Mouse (Mus musculus) forebrain, postnatal 0 days (tissue): ENCODE data around the gene Bhlhe40. TPM values are rescaled to one million over a fixed set of nuclear protein-coding genes. Genes with fewer than 3 reads are reported as not detected.

ENCODE experiments used
- ATAC-seq: fragments of 200-750 bp; cut with Nextera tagmentation; 2 replicates; pipeline ENCODE4 v1.8.0; 2017; ENCODE audit warnings: mild to moderate bottlenecking, moderate library complexity
- DNase-seq: peaks from one replicate; pipeline ENCODE4 v3.0.0-alpha.2; 2015
- H3K27ac ChIP-seq: fragments of 300-500 bp; sonication (generic); 2 replicates; pipeline ENCODE4 v1.5.1; 2014; ENCODE audit warnings: low read depth, mild to moderate bottlenecking, antibody characterized with exemption, low read length, moderate library complexity, mixed read lengths
- H3K27me3 ChIP-seq: fragments of 300-500 bp; sonication (generic); 2 replicates; pipeline ENCODE4 v1.6.1; 2014; ENCODE audit warnings: mild to moderate bottlenecking, low read length, mixed read lengths; ENCODE audit not compliant: insufficient read depth
- H3K36me3 ChIP-seq: fragments of 300-500 bp; sonication (generic); 2 replicates; pipeline ENCODE4 v1.6.1; 2014; ENCODE audit warnings: mild to moderate bottlenecking, moderate library complexity; ENCODE audit not compliant: insufficient read depth
- H3K4me1 ChIP-seq: fragments of 300-500 bp; sonication (generic); 2 replicates; pipeline ENCODE4 v1.6.1; 2014; ENCODE audit warnings: antibody characterized with exemption; ENCODE audit not compliant: insufficient read depth
- H3K4me2 ChIP-seq: fragments of 300-500 bp; sonication (generic); 2 replicates; pipeline ENCODE4 v1.6.1; 2014; ENCODE audit warnings: low read depth, mild to moderate bottlenecking, moderate library complexity
- H3K4me3 ChIP-seq: fragments of 300-500 bp; sonication (generic); 2 replicates; pipeline ENCODE4 v1.5.1; 2014; ENCODE audit warnings: low read depth, low read length, mixed read lengths
- H3K9ac ChIP-seq: fragments of 300-500 bp; sonication (generic); 2 replicates; pipeline ENCODE4 v1.6.1; 2014; ENCODE audit warnings: mild to moderate bottlenecking
- H3K9me3 ChIP-seq: fragments of 300-500 bp; sonication (generic); 2 replicates; pipeline ENCODE4 v1.6.1; 2016; ENCODE audit warnings: low read length
- CTCF ChIP-seq: sonication (generic); IDR thresholded peaks from 2 replicates; pipeline ENCODE4 v1.5.1; 2016; ENCODE audit warnings: antibody characterized with exemption, control low read depth, low read depth
- WGBS: fragments of 180-500 bp; shearing (Covaris S2); extraction: QIAGEN DNeasy Blood & Tissue Kit; methylation state at CpG from one replicate; pipeline ENCODE4 v1.1.7; 2014; 5-methylcytosine and 5-hydroxymethylcytosine counted together
- polyA plus RNA-seq: library from polyadenylated mRNA; unstranded; fragments of >200 nt; fragmentation: Nextera tagmentation; extraction: Ambion mirVana; gene quantifications from 2 replicates; pipeline ENCODE4 v1.2.1, GENCODE M21; 2015
- total RNA-seq: library from RNA; depleted of rRNA; stranded (reverse); fragments of >200 nt; gene quantifications from 2 replicates; pipeline ENCODE4 v1.2.3, GENCODE M21; 2014

Bhlhe40 gene
- total and polyA plus RNA-seq, 2 experiments from 2014 or later = 8.3 to 11.1 TPM

- Histone ChIP-seq H3K27ac (no peak overlapping the region), H3K36me3 (no peaks in the 10 kb centered on the region), H3K9me3 (no peaks in the 10 kb centered on the region), H3K27me3 (no peaks in the 10 kb centered on the region), H3K4me2 (no peak overlapping the region), H3K4me3 (no peak overlapping the region), H3K9ac (no peak overlapping the region), H3K4me1 (no peaks in the 10 kb centered on the region)
- no peak for DNase-seq
- ATAC-seq = no peak
- 68% methylated on average over 5 of the region's 5 CpGs for WGBS
- no peak for TF ChIP-seq CTCF
Observed at GRCm38 (mm10) chr6:108678227-108678626, 17.8 kb downstream of the Bhlhe40 start.

GRCm38 (mm10) chr6:108680503-108680902 is 20.1 kb downstream of the Bhlhe40 start:
- Histone ChIP-seq H3K27me3 (no peaks in the 10 kb centered on the region), H3K27ac (no peak overlapping the region), H3K4me3 (no peak overlapping the region), H3K9ac (no peak overlapping the region), H3K4me2 (no peak overlapping the region), H3K36me3 (no peaks in the 10 kb centered on the region), H3K9me3 (no peaks in the 10 kb centered on the region), H3K4me1 (no peaks in the 10 kb centered on the region)
- WGBS = 83% methylated on average over 7 of the region's 7 CpGs
- no peak for TF ChIP-seq CTCF
- ATAC-seq = no peak
- no peak for DNase-seq

- Histone ChIP-seq H3K27me3 (no peaks in the 10 kb centered on the region), H3K9ac (no peak overlapping the region), H3K4me3 (no peak overlapping the region), H3K4me2 (no peak overlapping the region), H3K4me1 (no peaks in the 10 kb centered on the region), H3K9me3 (no peaks in the 10 kb centered on the region), H3K27ac (no peak overlapping the region), H3K36me3 (no peaks in the 10 kb centered on the region)
- ATAC-seq (no peak), DNase-seq (no peak)
- 94% methylated on average over 4 of the region's 4 CpGs for WGBS
- no peak for TF ChIP-seq CTCF
Observed at GRCm38 (mm10) chr6:108681084-108681483, 20.7 kb downstream of the Bhlhe40 start.

GRCm38 (mm10) chr6:108683140-108683539 is 22.7 kb downstream of the Bhlhe40 start:
- no peaks in the 10 kb centered on the region for H3K9me3 ChIP-seq
- no peaks in the 10 kb centered on the region for H3K4me1 ChIP-seq
- H3K36me3 ChIP-seq = no peaks in the 10 kb centered on the region
- H3K4me3 ChIP-seq = no peak overlapping the region
- no peak for DNase-seq
- TF ChIP-seq CTCF = no peak
- no peak overlapping the region for H3K9ac ChIP-seq
- WGBS = 81% methylated on average over 1 of the region's 1 CpGs
- no peak for ATAC-seq
- no peak overlapping the region for H3K27ac ChIP-seq
- no peak overlapping the region for H3K4me2 ChIP-seq
- H3K27me3 ChIP-seq = no peaks in the 10 kb centered on the region

GRCm38 (mm10) chr6:108684430-108684829 is 24.0 kb downstream of the Bhlhe40 start:
- Histone ChIP-seq H3K36me3 (no peaks in the 10 kb centered on the region), H3K9me3 (no peaks in the 10 kb centered on the region), H3K9ac (no peak overlapping the region), H3K4me1 (no peaks in the 10 kb centered on the region), H3K27me3 (no peaks in the 10 kb centered on the region), H3K4me2 (no peak overlapping the region), H3K27ac (no peak overlapping the region), H3K4me3 (no peak overlapping the region)
- DNase-seq = no peak
- TF ChIP-seq CTCF = no peak
- WGBS = 90% methylated on average over 5 of the region's 5 CpGs
- no peak for ATAC-seq

GRCm38 (mm10) chr6:108685758-108686355 is 25.4 kb downstream of the Bhlhe40 start:
- ATAC-seq (no peak), DNase-seq (no peak)
- no peaks in the 10 kb centered on the region for H3K27me3 ChIP-seq
- no peaks in the 10 kb centered on the region for H3K4me1 ChIP-seq
- no peak overlapping the region for H3K9ac ChIP-seq
- WGBS = 64% methylated on average over 9 of the region's 9 CpGs
- no peak overlapping the region for H3K4me2 ChIP-seq
- H3K4me3 ChIP-seq = no peak overlapping the region
- no peak overlapping the region for H3K27ac ChIP-seq
- no peaks in the 10 kb centered on the region for H3K36me3 ChIP-seq
- no peak for TF ChIP-seq CTCF
- H3K9me3 ChIP-seq = no peaks in the 10 kb centered on the region

- no peak for ATAC-seq
- Histone ChIP-seq H3K27me3 (no peaks in the 10 kb centered on the region), H3K9me3 (no peaks in the 10 kb centered on the region), H3K9ac (no peak overlapping the region), H3K27ac (no peak overlapping the region), H3K4me1 (no peaks in the 10 kb centered on the region), H3K36me3 (no peaks in the 10 kb centered on the region), H3K4me3 (no peak overlapping the region), H3K4me2 (no peak overlapping the region)
- no peak for TF ChIP-seq CTCF
- no peak for DNase-seq
- 95% methylated on average over 3 of the region's 3 CpGs for WGBS
Observed at GRCm38 (mm10) chr6:108686930-108687329, 26.5 kb downstream of the Bhlhe40 start.

- H3K36me3 ChIP-seq = no peaks in the 10 kb centered on the region
- no peak for DNase-seq
- H3K9ac ChIP-seq = no peak overlapping the region
- no peak overlapping the region for H3K4me2 ChIP-seq
- TF ChIP-seq CTCF = no peak
- H3K4me1 ChIP-seq = no peaks in the 10 kb centered on the region
- no peak for ATAC-seq
- no peak overlapping the region for H3K4me3 ChIP-seq
- no peak overlapping the region for H3K27ac ChIP-seq
- no peaks in the 10 kb centered on the region for H3K27me3 ChIP-seq
- 70% methylated on average over 5 of the region's 5 CpGs for WGBS
- H3K9me3 ChIP-seq = no peaks in the 10 kb centered on the region
Observed at GRCm38 (mm10) chr6:108688344-108688743, 27.9 kb downstream of the Bhlhe40 start.
